Mouse (Mus musculus): Measurements from ENCODE around the gene Pard3b. TPM values are rescaled to one million over a fixed set of nuclear protein-coding genes. Genes with fewer than 3 reads are reported as not detected.

Pard3b gene
- polyA plus RNA-seq, 1 experiment: not detected

- no peak for TF ChIP-seq GATA1 (IDR thresholded peaks at IDR 0.05; ENCODE audit: low read length)
Observed at GRCm38 (mm10) chr1:62444406-62444805, 805.8 kb downstream of the Pard3b start.

GRCm38 (mm10) chr1:62446818-62447217 is 808.2 kb downstream of the Pard3b start:
- no peak for TF ChIP-seq GATA1 (IDR thresholded peaks at IDR 0.05; ENCODE audit: low read length)

GRCm38 (mm10) chr1:62449193-62449875 is 810.7 kb downstream of the Pard3b start:
- no peak for TF ChIP-seq GATA1 (IDR thresholded peaks at IDR 0.05; ENCODE audit: low read length)

- no peak for TF ChIP-seq GATA1 (IDR thresholded peaks at IDR 0.05; ENCODE audit: low read length)
Observed at GRCm38 (mm10) chr1:62465536-62465935, 826.9 kb downstream of the Pard3b start.

GRCm38 (mm10) chr1:62466544-62466943 is 827.9 kb downstream of the Pard3b start:
- no peak for TF ChIP-seq GATA1 (IDR thresholded peaks at IDR 0.05; ENCODE audit: low read length)

- TF ChIP-seq GATA1 (IDR thresholded peaks at IDR 0.05; ENCODE audit: low read length): no peak
Observed at GRCm38 (mm10) chr1:62483059-62483458, 844.4 kb downstream of the Pard3b start.

GRCm38 (mm10) chr1:62488871-62489270 is 850.2 kb downstream of the Pard3b start:
- TF ChIP-seq GATA1 (IDR thresholded peaks at IDR 0.05; ENCODE audit: low read length): no peak

GRCm38 (mm10) chr1:62499146-62499545 is 860.5 kb downstream of the Pard3b start:
- no peak for TF ChIP-seq GATA1 (IDR thresholded peaks at IDR 0.05; ENCODE audit: low read length)

GRCm38 (mm10) chr1:62510501-62510900 is 871.9 kb downstream of the Pard3b start:
- TF ChIP-seq GATA1 (IDR thresholded peaks at IDR 0.05; ENCODE audit: low read length): no peak

GRCm38 (mm10) chr1:62511681-62512080 is 873.1 kb downstream of the Pard3b start:
- no peak for TF ChIP-seq GATA1 (IDR thresholded peaks at IDR 0.05; ENCODE audit: low read length)

- TF ChIP-seq GATA1 (IDR thresholded peaks at IDR 0.05; ENCODE audit: low read length): no peak
Observed at GRCm38 (mm10) chr1:62518621-62519213, 880.1 kb downstream of the Pard3b start.

GRCm38 (mm10) chr1:62521368-62521767 is 882.7 kb downstream of the Pard3b start:
- TF ChIP-seq GATA1 (IDR thresholded peaks at IDR 0.05; ENCODE audit: low read length): no peak

GRCm38 (mm10) chr1:62522761-62523160 is 884.1 kb downstream of the Pard3b start:
- no peak for TF ChIP-seq GATA1 (IDR thresholded peaks at IDR 0.05; ENCODE audit: low read length)

- no peak for TF ChIP-seq GATA1 (IDR thresholded peaks at IDR 0.05; ENCODE audit: low read length)
Observed at GRCm38 (mm10) chr1:62527788-62528187, 889.2 kb downstream of the Pard3b start.

GRCm38 (mm10) chr1:62529941-62530340 is 891.3 kb downstream of the Pard3b start:
- no peak for TF ChIP-seq GATA1 (IDR thresholded peaks at IDR 0.05; ENCODE audit: low read length)

GRCm38 (mm10) chr1:62532426-62533126 is 894.0 kb downstream of the Pard3b start:
- TF ChIP-seq GATA1 (IDR thresholded peaks at IDR 0.05; ENCODE audit: low read length): no peak

- TF ChIP-seq GATA1 (IDR thresholded peaks at IDR 0.05; ENCODE audit: low read length): no peak
Observed at GRCm38 (mm10) chr1:62548953-62549352, 910.3 kb downstream of the Pard3b start.

Measured in G1E-ER4 (cell line).